Mouse (Mus musculus): ENCODE data around the gene Stk11ip. TPM values are rescaled to one million over a fixed set of nuclear protein-coding genes. Genes with fewer than 3 reads are reported as not detected.

Stk11ip gene
- total and polyA plus RNA-seq, 3 experiments: 16.0 to 36.9 (median 17.3) TPM

GRCm38 (mm10) chr1:75548871-75549270 is 27.5 kb downstream of the Stk11ip start:
- H3K9ac ChIP-seq (ENCODE audit: insufficient read depth, low read depth): no peak overlapping the region
- H3K27me3 ChIP-seq (replicated peaks): peaks cover 79% of the 10 kb centered on the region
- H3K4me3 ChIP-seq (replicated peaks in 1 of 3; ENCODE audit: low read depth in 2 of 3, low read length in 2 of 3, poor library complexity in 1 of 3): no peak overlapping the region
- no peaks in the 10 kb centered on the region for H3K36me3 ChIP-seq (replicated peaks in 1 of 2; ENCODE audit: control insufficient read depth in 1 of 2, insufficient read depth in 1 of 2, low read length in 1 of 2)
- in situ Hi-C loops (cut with MboI; ENCODE audit: low pct_ligation_motif_present, low pct_unique_long_range_greater_than_20kb, low sequenced_read_pairs): no loop called here
- H3K27ac ChIP-seq (ENCODE audit: insufficient read depth, low read depth): no peak overlapping the region
- no peaks in the 10 kb centered on the region for H3K9me3 ChIP-seq (replicated peaks; ENCODE audit: low read length)
- DNase-seq (ENCODE audit: extremely low read depth): no peak
- no peak overlapping the region for H3K4me2 ChIP-seq (ENCODE audit: insufficient read depth, low read depth, poor library complexity, severe bottlenecking)
- peaks cover 0 to 13% of the 10 kb centered on the region in 2 experiments; a peak in 2 of 4 replicates for H3K4me1 ChIP-seq (ENCODE audit: control insufficient read depth in 1 of 2, insufficient read depth in 2 of 2)
- dilution Hi-C loops (cut with MboI; ENCODE audit: extremely low pct_ligation_motif_present, extremely low pct_unique_long_range_greater_than_20kb, low sequenced_read_pairs): no loop called here
- H3K79me2 ChIP-seq (replicated peaks; ENCODE audit: control insufficient read depth, extremely low read depth, insufficient read depth, poor library complexity, severe bottlenecking): no peaks in the 10 kb centered on the region
- TF ChIP-seq JUND (conservative IDR thresholded peaks at IDR 0.05; ENCODE audit: low read depth, low read length) (no peak), PAX5 (IDR thresholded peaks at IDR 0.05; ENCODE audit: low read length) (no peak), ZC3H11A (IDR thresholded peaks at IDR 0.05; ENCODE audit: low read depth, low read length) (no peak), TCF12 (IDR thresholded peaks at IDR 0.05; ENCODE audit: low read depth, low read length) (no peak), RCOR1 (conservative IDR thresholded peaks at IDR 0.05; ENCODE audit: low read depth, low read length) (no peak), POLR2AphosphoS2 (IDR thresholded peaks at IDR 0.05; ENCODE audit: low read depth, low read length) (no peak), E2F4 (IDR thresholded peaks at IDR 0.05; ENCODE audit: insufficient replicate concordance, low read depth, low read length) (no peak), POLR2A (IDR thresholded peaks at IDR 0.05; ENCODE audit: low read depth, low read length) (no peak), USF1 (IDR thresholded peaks at IDR 0.05; ENCODE audit: low read depth, low read length) (no peak), SMC3 (IDR thresholded peaks at IDR 0.05; ENCODE audit: low read depth, low read length) (no peak), TBP (conservative IDR thresholded peaks at IDR 0.05; ENCODE audit: low read depth, low read length) (no peak), IRF4 (IDR thresholded peaks at IDR 0.05; ENCODE audit: low read depth, low read length) (no peak), HCFC1 (IDR thresholded peaks at IDR 0.05; ENCODE audit: low read depth, low read length) (no peak), MEF2A (IDR thresholded peaks at IDR 0.05; ENCODE audit: borderline replicate concordance, low read depth, low read length) (no peak)

DNA sequence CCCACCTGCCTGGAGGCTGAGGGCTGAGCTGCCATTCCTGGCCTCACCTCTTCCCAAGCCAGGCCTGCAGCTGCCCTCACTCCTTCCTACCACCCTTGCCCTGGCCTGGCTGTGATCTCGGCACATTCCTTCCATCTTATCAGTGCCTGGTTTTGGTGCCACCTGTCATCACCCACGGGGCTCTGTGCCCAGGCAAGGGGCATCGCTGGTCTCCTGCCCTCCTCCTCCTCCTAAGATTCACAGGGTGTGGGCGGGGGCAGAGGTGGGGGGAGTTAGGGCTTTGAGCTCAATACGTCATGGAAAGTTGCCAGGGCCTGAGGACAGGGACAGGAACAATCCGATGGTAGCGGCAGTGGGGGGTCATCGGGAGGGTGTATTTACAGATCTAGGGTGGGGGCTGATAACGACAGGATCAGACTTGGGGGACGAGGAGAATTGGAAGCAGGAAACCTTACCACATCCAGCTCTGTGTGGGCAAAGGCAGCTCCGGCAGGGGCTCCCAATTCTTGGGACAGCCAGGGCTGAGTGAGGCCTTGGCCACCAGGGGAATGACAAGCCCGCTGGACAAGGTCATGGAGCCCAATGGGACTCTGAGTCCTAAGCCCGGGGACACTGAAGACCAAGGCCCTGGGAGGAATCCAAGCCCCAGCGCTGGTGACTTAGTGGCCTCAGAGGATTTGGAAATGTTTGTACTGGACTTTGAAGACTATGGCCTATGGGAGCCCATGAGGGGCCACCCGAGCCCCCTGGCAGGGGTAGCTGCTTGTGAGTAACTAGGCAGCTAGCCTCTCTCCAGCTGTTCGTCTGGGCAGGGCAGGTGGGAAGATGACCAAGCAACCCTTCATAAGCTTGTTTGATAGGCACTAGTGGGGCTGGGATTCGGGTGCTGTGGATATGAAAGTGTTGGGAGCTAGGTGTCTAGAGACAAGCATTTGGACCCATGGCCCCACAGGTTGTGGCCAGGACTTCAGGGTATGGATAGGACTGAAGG is 28.3 kb downstream of the Stk11ip start:
- no peaks in the 10 kb centered on the region for H3K9me3 ChIP-seq (replicated peaks; ENCODE audit: low read length)
- TF ChIP-seq MXI1 (IDR thresholded peaks at IDR 0.05; ENCODE audit: low read depth, low read length): no peak
- no peak for TF ChIP-seq GABPA (IDR thresholded peaks at IDR 0.05; ENCODE audit: insufficient replicate concordance, low read depth, low read length)
- TF ChIP-seq E2F4 (IDR thresholded peaks at IDR 0.05; ENCODE audit: insufficient replicate concordance, low read depth, low read length): no peak
- no peak for TF ChIP-seq POLR2AphosphoS2 (IDR thresholded peaks at IDR 0.05; ENCODE audit: low read depth, low read length)
- TF ChIP-seq HCFC1 (IDR thresholded peaks at IDR 0.05; ENCODE audit: low read depth, low read length): no peak
- no peak overlapping the region for H3K9ac ChIP-seq (ENCODE audit: insufficient read depth, low read depth)
- H3K36me3 ChIP-seq (replicated peaks in 1 of 2; ENCODE audit: control insufficient read depth in 1 of 2, insufficient read depth in 1 of 2, low read length in 1 of 2): no peaks in the 10 kb centered on the region
- in situ Hi-C loops (cut with MboI; ENCODE audit: low pct_ligation_motif_present, low pct_unique_long_range_greater_than_20kb, low sequenced_read_pairs) (loop anchor here (25.0 kb wide), 1 partner anchor 212 kb away; no protein-coding TSS in a partner anchor), dilution Hi-C loops (cut with MboI; ENCODE audit: extremely low pct_ligation_motif_present, extremely low pct_unique_long_range_greater_than_20kb, low sequenced_read_pairs) (no loop called here)
- H3K27ac ChIP-seq (ENCODE audit: insufficient read depth, low read depth): no peak overlapping the region
- DNase-seq (ENCODE audit: extremely low read depth): no peak
- no peak overlapping the region for H3K4me3 ChIP-seq (replicated peaks in 1 of 3; ENCODE audit: low read depth in 2 of 3, low read length in 2 of 3, poor library complexity in 1 of 3)
- peaks cover 80% of the 10 kb centered on the region for H3K27me3 ChIP-seq (replicated peaks)
- no peak overlapping the region for H3K4me2 ChIP-seq (ENCODE audit: insufficient read depth, low read depth, poor library complexity, severe bottlenecking)
- H3K79me2 ChIP-seq (replicated peaks; ENCODE audit: control insufficient read depth, extremely low read depth, insufficient read depth, poor library complexity, severe bottlenecking): no peaks in the 10 kb centered on the region
- peaks cover 0 to 13% of the 10 kb centered on the region in 2 experiments; a peak in 2 of 4 replicates for H3K4me1 ChIP-seq (ENCODE audit: control insufficient read depth in 1 of 2, insufficient read depth in 2 of 2)
